Mouse (Mus musculus): ENCODE measurements at regions not wholly inside any gene's neighbourhood (a gene's known extent, or its start where the extent isn't known, plus 50 kb on each side); places are given as distances from the start of the nearest gene placed in this dataset.

DNA sequence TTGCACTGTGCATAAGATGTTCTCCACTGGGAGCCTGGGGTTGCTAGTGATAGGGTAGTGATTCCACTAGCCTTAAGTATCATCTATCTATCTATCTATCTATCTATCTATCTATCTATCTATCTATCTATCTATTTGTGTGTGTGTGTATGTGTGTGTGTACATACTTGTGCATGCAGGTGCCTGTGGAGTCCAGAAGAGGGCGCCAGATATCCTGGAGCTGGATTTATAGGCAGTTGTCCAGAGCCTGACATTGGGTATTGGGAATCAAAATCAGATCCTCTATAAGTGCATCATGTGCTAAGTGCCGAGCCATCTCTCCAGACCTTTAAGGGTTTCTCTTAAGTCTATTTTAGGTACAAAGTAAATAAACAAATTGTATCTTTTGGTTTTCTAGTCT, 175.0 kb upstream of the Eif4g2 start:
- TF ChIP-seq CTCF (IDR thresholded peaks at IDR 0.05; ENCODE audit: low read depth, low read length) (no peak), POLR2A (IDR thresholded peaks at IDR 0.05; ENCODE audit: borderline replicate concordance, low read depth, low read length) (no peak)
